Mouse (Mus musculus) liver, embryonic 15.5 days (tissue): ENCODE results near the gene Ufc1. TPM values are rescaled to one million over a fixed set of nuclear protein-coding genes. Genes with fewer than 3 reads are reported as not detected.

Experiments used
- ATAC-seq: fragments of 200-750 bp; cut with Nextera tagmentation; 2 replicates; pipeline ENCODE4 v1.8.0; 2017; ENCODE audit warnings: moderate number of reproducible peaks, mild to moderate bottlenecking, moderate library complexity; ENCODE audit not compliant: insufficient read depth
- H3K27ac ChIP-seq: fragments of 300-500 bp; sonication (generic); replicated peaks from 2 replicates; pipeline ENCODE4 v1.5.1; 2015; ENCODE audit warnings: mild to moderate bottlenecking, inconsistent platforms
- H3K27me3 ChIP-seq: fragments of 300-500 bp; sonication (generic); 2 replicates; pipeline ENCODE4 v1.6.1; 2015; ENCODE audit warnings: mild to moderate bottlenecking, inconsistent platforms
- H3K36me3 ChIP-seq: fragments of 300-500 bp; sonication (generic); replicated peaks from 2 replicates; pipeline ENCODE4 v1.6.1; 2015; ENCODE audit warnings: moderate library complexity, mild to moderate bottlenecking, inconsistent platforms
- H3K4me1 ChIP-seq: fragments of 300-500 bp; sonication (generic); replicated peaks from 2 replicates; pipeline ENCODE4 v1.6.1; 2015; ENCODE audit warnings: inconsistent platforms
- H3K4me2 ChIP-seq: fragments of 300-500 bp; sonication (generic); 2 replicates; pipeline ENCODE4 v1.6.1; 2015; ENCODE audit warnings: moderate library complexity, mild to moderate bottlenecking, inconsistent platforms
- H3K4me3 ChIP-seq: fragments of 300-500 bp; sonication (generic); replicated peaks from 2 replicates; pipeline ENCODE4 v1.5.1; 2015; ENCODE audit warnings: mild to moderate bottlenecking, inconsistent platforms
- H3K9ac ChIP-seq: fragments of 300-500 bp; sonication (generic); 2 replicates; pipeline ENCODE4 v1.6.1; 2015; ENCODE audit warnings: moderate library complexity, mild to moderate bottlenecking, inconsistent platforms
- H3K9me3 ChIP-seq: fragments of 300-500 bp; sonication (generic); replicated peaks from 2 replicates; pipeline ENCODE4 v1.6.1; 2016; ENCODE audit warnings: inconsistent platforms
- WGBS: fragments of 180-500 bp; shearing (Covaris S2); methylation state at CpG from one replicate; pipeline ENCODE4 v1.1.7; 2015; ENCODE audit warnings: mixed read lengths; ENCODE audit not compliant: insufficient replicate concordance; 5-methylcytosine and 5-hydroxymethylcytosine counted together
- polyA plus RNA-seq: library from polyadenylated mRNA; unstranded; fragments of >200 nt; fragmentation: Nextera tagmentation; extraction: Ambion mirVana; gene quantifications from 2 replicates; pipeline ENCODE4 v1.2.1, GENCODE M21; 2015

The Ufc1 gene
- polyA plus RNA-seq, 1 experiment from 2014 or later: 41.4 TPM

- no peak for ATAC-seq
- peaks cover 60% of the 10 kb centered on the region for H3K27me3 ChIP-seq
These were observed 38.6 kb downstream of the Ufc1 start for GRCm38 (mm10) chr1:171256095-171256818.

GRCm38 (mm10) chr1:171252415-171252814, 42.4 kb downstream of the Ufc1 start:
- Histone ChIP-seq H3K9ac (no peak overlapping the region), H3K9me3 (no peaks in the 10 kb centered on the region), H3K36me3 (no peaks in the 10 kb centered on the region), H3K27me3 (peaks cover 67% of the 10 kb centered on the region), H3K4me3 (no peak overlapping the region), H3K4me2 (no peak overlapping the region), H3K27ac (no peak overlapping the region), H3K4me1 (peaks cover 18% of the 10 kb centered on the region)
- WGBS: 67% methylated on average over 17 of the region's 17 CpGs
- ATAC-seq: no peak

More at GRCm38 (mm10) chr1:171256095-171256818, 38.6 kb downstream of the Ufc1 start:
- H3K4me3 ChIP-seq: no peak overlapping the region
- H3K9ac ChIP-seq: no peak overlapping the region
- H3K4me2 ChIP-seq: no peak overlapping the region
- 79% methylated on average over 24 of the region's 24 CpGs for WGBS
- peaks cover 18% of the 10 kb centered on the region for H3K4me1 ChIP-seq
- no peak overlapping the region for H3K27ac ChIP-seq
- no peaks in the 10 kb centered on the region for H3K36me3 ChIP-seq
- no peaks in the 10 kb centered on the region for H3K9me3 ChIP-seq

GRCm38 (mm10) chr1:171251594-171252324, 43.1 kb downstream of the Ufc1 start:
- H3K9me3 ChIP-seq: no peaks in the 10 kb centered on the region
- peaks cover 21% of the 10 kb centered on the region for H3K4me1 ChIP-seq
- WGBS: 27% methylated on average over 13 of the region's 13 CpGs
- peaks cover 67% of the 10 kb centered on the region for H3K27me3 ChIP-seq
- no peak for ATAC-seq
- H3K4me3 ChIP-seq: 0 out of 2 replicates have a peak overlapping the region, but pooled peaks have one; percentile 7
- H3K36me3 ChIP-seq: no peaks in the 10 kb centered on the region
- H3K9ac ChIP-seq: no peak overlapping the region
- H3K27ac ChIP-seq: no peak overlapping the region
- H3K4me2 ChIP-seq: peak overlapping the region; percentile 27; the same call in 1 of the 2 replicates

DNA sequence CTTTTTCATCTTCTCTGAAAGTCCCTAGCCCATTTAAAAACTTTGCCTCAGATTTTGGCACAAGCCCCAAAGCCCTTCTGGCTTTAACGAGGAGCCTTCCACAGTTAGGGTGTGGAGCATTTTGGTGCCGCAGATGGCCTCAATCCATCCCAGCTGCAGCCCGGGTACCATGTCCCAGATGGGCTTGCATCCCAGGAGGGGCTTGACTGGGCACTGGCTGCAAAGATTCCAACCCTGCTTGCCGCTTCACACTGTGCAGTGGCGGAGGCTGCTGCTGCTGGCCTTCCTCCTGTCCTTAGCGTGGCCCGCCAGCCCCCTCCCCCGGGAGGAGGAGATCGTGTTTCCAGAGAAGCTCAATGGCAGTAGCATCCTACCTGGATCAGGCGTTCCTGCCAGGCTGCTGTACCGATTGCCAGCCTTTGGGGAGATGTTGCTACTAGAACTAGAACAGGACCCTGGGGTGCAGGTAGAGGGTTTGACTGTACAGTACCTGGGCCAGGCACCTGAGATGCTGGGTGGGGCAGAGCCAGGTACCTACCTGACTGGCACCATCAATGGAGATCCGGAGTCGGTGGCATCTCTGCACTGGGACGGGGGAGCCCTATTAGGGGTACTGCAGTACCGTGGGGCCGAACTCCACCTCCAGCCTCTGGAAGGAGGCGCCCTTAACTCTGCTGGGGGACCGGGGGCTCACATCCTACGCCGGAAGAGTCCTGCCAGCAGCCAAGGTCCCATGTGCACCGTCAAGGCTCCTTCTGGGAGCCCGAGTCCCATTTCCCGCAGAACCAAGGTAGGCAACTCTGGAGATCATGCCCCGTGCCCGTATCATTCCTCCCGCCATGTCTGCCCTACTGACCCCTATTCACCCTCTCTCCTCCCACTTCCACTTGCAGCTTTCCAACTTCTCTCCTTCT, 43.9 kb downstream of the Ufc1 start, which contains the start of gene Ndufs2:
TSS of gene Ndufs2 (minus strand) at position 709 of the 914 bp plus-strand sequence.
- 34% methylated on average over 26 of the region's 26 CpGs for WGBS
- Histone ChIP-seq H3K4me1 (peaks cover 28% of the 10 kb centered on the region), H3K4me2 (peak within 1 kb of the TSS; percentile 27; the same call in 1 of the 2 replicates), H3K27ac (no peak within 1 kb of the TSS), H3K4me3 (0 out of 2 replicates have a peak within 1 kb of the TSS, but pooled peaks have one; percentile 18), H3K9ac (no peak within 1 kb of the TSS), H3K27me3 (peaks cover 61% of the 10 kb centered on the region), H3K9me3 (no peaks in the 10 kb centered on the region), H3K36me3 (no peaks in the 10 kb centered on the region)
- ATAC-seq: no peak

GRCm38 (mm10) chr1:171249913-171250600, 44.8 kb downstream of the Ufc1 start, which contains the start of gene Adamts4:
Gene Adamts4 (plus strand): TSS chr1:171250421.
- Histone ChIP-seq H3K27me3 (peaks cover 60% of the 10 kb centered on the region), H3K36me3 (0 out of 2 replicates have a peak, but pooled peaks cover 7% of the 10 kb centered on the region), H3K4me2 (peak within 1 kb of the TSS; percentile 27; the same call in 1 of the 2 replicates), H3K27ac (no peak within 1 kb of the TSS), H3K9ac (no peak within 1 kb of the TSS), H3K4me3 (0 out of 2 replicates have a peak within 1 kb of the TSS, but pooled peaks have one; percentile 18), H3K9me3 (no peaks in the 10 kb centered on the region), H3K4me1 (peaks cover 35% of the 10 kb centered on the region)
- ATAC-seq: no peak
- WGBS: 17% methylated on average over 5 of the region's 5 CpGs

GRCm38 (mm10) chr1:171248386-171249226, 46.2 kb downstream of the Ufc1 start:
- WGBS: 34% methylated on average over 3 of the region's 3 CpGs
- Histone ChIP-seq H3K36me3 (peaks cover 17% of the 10 kb centered on the region), H3K27ac (0 out of 2 replicates have a peak overlapping the region, but pooled peaks have one; percentile 89), H3K4me2 (peak overlapping the region; percentile 94; the same call in 1 of the 2 replicates), H3K27me3 (peaks cover 52% of the 10 kb centered on the region), H3K9me3 (no peaks in the 10 kb centered on the region), H3K4me1 (peaks cover 45% of the 10 kb centered on the region), H3K9ac (no peak overlapping the region), H3K4me3 (no peak overlapping the region)
- ATAC-seq: no peak

GRCm38 (mm10) chr1:171247916-171248315, 46.9 kb downstream of the Ufc1 start:
- H3K4me3 ChIP-seq: peak overlapping the region; percentile 78
- H3K4me1 ChIP-seq: peaks cover 46% of the 10 kb centered on the region
- H3K27me3 ChIP-seq: peaks cover 46% of the 10 kb centered on the region
- peak overlapping the region; percentile 94 for H3K4me2 ChIP-seq
- H3K36me3 ChIP-seq: peaks cover 24% of the 10 kb centered on the region
- no peaks in the 10 kb centered on the region for H3K9me3 ChIP-seq
- peak overlapping the region; percentile 82 for H3K9ac ChIP-seq
- ATAC-seq: no peak
- H3K27ac ChIP-seq: peak overlapping the region; percentile 89
- 17% methylated on average over 4 of the region's 4 CpGs for WGBS

- H3K9me3 ChIP-seq: no peaks in the 10 kb centered on the region
- H3K9ac ChIP-seq: peak overlapping the region; percentile 82
- H3K4me3 ChIP-seq: peak overlapping the region; percentile 78
- H3K4me1 ChIP-seq: peaks cover 46% of the 10 kb centered on the region
- peak overlapping the region; percentile 89 for H3K27ac ChIP-seq
- peak; percentile 23; the same call in 1 of the 2 replicates for ATAC-seq
- H3K27me3 ChIP-seq: peaks cover 41% of the 10 kb centered on the region
- H3K36me3 ChIP-seq: peaks cover 29% of the 10 kb centered on the region
- H3K4me2 ChIP-seq: peak overlapping the region; percentile 94
- WGBS: 5% methylated on average over 13 of the region's 13 CpGs
These were observed 47.4 kb downstream of the Ufc1 start for GRCm38 (mm10) chr1:171247453-171247841.

GRCm38 (mm10) chr1:171246709-171247452, 47.9 kb downstream of the Ufc1 start:
- H3K27me3 ChIP-seq: peaks cover 35% of the 10 kb centered on the region
- H3K36me3 ChIP-seq: peaks cover 34% of the 10 kb centered on the region
- peaks cover 43% of the 10 kb centered on the region for H3K4me1 ChIP-seq
- peak; percentile 93 for ATAC-seq
- H3K9ac ChIP-seq: peak overlapping the region; percentile 82
- H3K9me3 ChIP-seq: no peaks in the 10 kb centered on the region
- H3K27ac ChIP-seq: peak overlapping the region; percentile 89
- H3K4me3 ChIP-seq: peak overlapping the region; percentile 78
- WGBS: under 1% methylated on average over 41 of the region's 41 CpGs
- peak overlapping the region; percentile 94 for H3K4me2 ChIP-seq
